Mouse (Mus musculus) hindbrain, embryonic 12.5 days (tissue): ENCODE results near the gene Gstp1. TPM values are rescaled to one million over a fixed set of nuclear protein-coding genes. Genes with fewer than 3 reads are reported as not detected.

Experiments used
- ATAC-seq: fragments of 200-750 bp; cut with Nextera tagmentation; 2 replicates; pipeline ENCODE4 v1.8.0; 2017; ENCODE audit warnings: moderate TSS enrichment; ENCODE audit not compliant: low FRiP score
- H3K27ac ChIP-seq: fragments of 300-500 bp; sonication (generic); 2 replicates; pipeline ENCODE4 v1.5.1; 2016; ENCODE audit warnings: mild to moderate bottlenecking
- H3K27me3 ChIP-seq: fragments of 300-500 bp; sonication (generic); 2 replicates; pipeline ENCODE4 v1.6.1; 2016; ENCODE audit warnings: mild to moderate bottlenecking
- H3K36me3 ChIP-seq: fragments of 300-500 bp; sonication (generic); 2 replicates; pipeline ENCODE4 v1.6.1; 2016; ENCODE audit warnings: mild to moderate bottlenecking
- H3K4me1 ChIP-seq: fragments of 300-500 bp; sonication (generic); 2 replicates; pipeline ENCODE4 v1.6.1; 2016
- H3K4me2 ChIP-seq: fragments of 300-500 bp; sonication (generic); replicated peaks from 2 replicates; pipeline ENCODE4 v1.6.1; 2016; ENCODE audit warnings: mild to moderate bottlenecking
- H3K4me3 ChIP-seq: fragments of 300-500 bp; sonication (generic); 2 replicates; pipeline ENCODE4 v1.5.1; 2016; ENCODE audit warnings: mild to moderate bottlenecking
- H3K9ac ChIP-seq: fragments of 300-500 bp; sonication (generic); 2 replicates; pipeline ENCODE4 v1.6.1; 2016; ENCODE audit warnings: mild to moderate bottlenecking, moderate library complexity
- H3K9me3 ChIP-seq: fragments of 300-500 bp; sonication (generic); replicated peaks from 2 replicates; pipeline ENCODE4 v1.6.1; 2016; ENCODE audit warnings: mild to moderate bottlenecking
- WGBS: fragments of 180-500 bp; shearing (Covaris S2); methylation state at CpG from one replicate; pipeline ENCODE4 v1.1.7; 2016; 5-methylcytosine and 5-hydroxymethylcytosine counted together
- polyA plus RNA-seq: library from polyadenylated mRNA; unstranded; fragments of >200 nt; fragmentation: Nextera tagmentation; extraction: Ambion mirVana; gene quantifications from 2 replicates; pipeline ENCODE4 v1.2.1, GENCODE M21; 2016

Gene Gstp1
- polyA plus RNA-seq, 1 experiment from 2014 or later, result 360 TPM

GRCm38 (mm10) chr19:4003112-4003511 lies 34.7 kb downstream of the Gstp1 start, which contains the start of gene Doc2g:
Gene Doc2g, plus strand, starts transcription at chr19:4003313.
- Histone ChIP-seq H3K27me3 (peaks cover 3% of the 10 kb centered on the region; the same call in 1 of the 2 replicates), H3K4me3 (no peak within 1 kb of the TSS), H3K9me3 (no peaks in the 10 kb centered on the region), H3K36me3 (peaks cover 29% of the 10 kb centered on the region), H3K4me2 (no peak within 1 kb of the TSS), H3K4me1 (peaks cover 8% of the 10 kb centered on the region), H3K9ac (no peak within 1 kb of the TSS), H3K27ac (no peak within 1 kb of the TSS)
- no peak for ATAC-seq
- 86% methylated on average over 1 of the region's 1 CpGs for WGBS

GRCm38 (mm10) chr19:4001752-4002151 lies 36.0 kb downstream of the Gstp1 start:
- no peak overlapping the region for H3K4me3 ChIP-seq
- peaks cover 15% of the 10 kb centered on the region for H3K36me3 ChIP-seq
- H3K27ac ChIP-seq, result no peak overlapping the region
- H3K4me1 ChIP-seq, result peaks cover 8% of the 10 kb centered on the region
- no peaks in the 10 kb centered on the region for H3K9me3 ChIP-seq
- peak overlapping the region; percentile 87; the same call in 1 of the 2 replicates for H3K9ac ChIP-seq
- no peak for ATAC-seq
- peak overlapping the region; percentile 91; the same call in 1 of the 2 replicates for H3K4me2 ChIP-seq
- peaks cover 3% of the 10 kb centered on the region; the same call in 1 of the 2 replicates for H3K27me3 ChIP-seq
- 87% methylated on average over 5 of the region's 5 CpGs for WGBS

- Histone ChIP-seq H3K4me1 (peaks cover 8% of the 10 kb centered on the region), H3K9ac (peak overlapping the region; percentile 87), H3K9me3 (no peaks in the 10 kb centered on the region), H3K27me3 (peaks cover 3% of the 10 kb centered on the region; the same call in 1 of the 2 replicates), H3K4me3 (peak overlapping the region; percentile 75), H3K36me3 (peaks cover 8% of the 10 kb centered on the region), H3K4me2 (peak overlapping the region; percentile 91), H3K27ac (peak overlapping the region; percentile 98)
- ATAC-seq, result peak; percentile 23
- WGBS, result 20% methylated on average over 17 of the region's 17 CpGs
Observed at GRCm38 (mm10) chr19:4000949-4001525, 36.7 kb downstream of the Gstp1 start.

GRCm38 (mm10) chr19:4000119-4000900 lies 37.5 kb downstream of the Gstp1 start, which contains the start of the genes Nudt8 and Gm49405:
Gene Nudt8, plus strand, starts transcription at chr19:4000580.
Gene Gm49405, plus strand, starts transcription at chr19:4000626.
- ATAC-seq, result peak; percentile 90
- Histone ChIP-seq H3K9ac (peak within 1 kb of the TSS; percentile 87), H3K27me3 (peaks cover 3% of the 10 kb centered on the region; the same call in 1 of the 2 replicates), H3K27ac (peak within 1 kb of the TSS; percentile 98), H3K36me3 (0 out of 2 replicates have a peak, but pooled peaks cover 4% of the 10 kb centered on the region), H3K4me1 (peaks cover 8% of the 10 kb centered on the region), H3K4me2 (peak within 1 kb of the TSS; percentile 91), H3K4me3 (peak within 1 kb of the TSS; percentile 75), H3K9me3 (no peaks in the 10 kb centered on the region)
- under 1% methylated on average over 64 of the region's 64 CpGs for WGBS

- WGBS, result 87% methylated on average over 9 of the region's 9 CpGs
- no peak overlapping the region for H3K27ac ChIP-seq
Observed at GRCm38 (mm10) chr19:3999121-3999730, 38.6 kb downstream of the Gstp1 start.

GRCm38 (mm10) chr19:3998335-3998734 lies 39.5 kb downstream of the Gstp1 start:
- Histone ChIP-seq H3K4me3 (no peak overlapping the region), H3K36me3 (no peaks in the 10 kb centered on the region), H3K4me1 (peaks cover 8% of the 10 kb centered on the region), H3K27me3 (peaks cover 3% of the 10 kb centered on the region; the same call in 1 of the 2 replicates), H3K27ac (no peak overlapping the region), H3K9me3 (no peaks in the 10 kb centered on the region), H3K9ac (no peak overlapping the region), H3K4me2 (no peak overlapping the region)
- 72% methylated on average over 8 of the region's 8 CpGs for WGBS
- ATAC-seq, result no peak

More at GRCm38 (mm10) chr19:3999121-3999730, 38.6 kb downstream of the Gstp1 start:
- Histone ChIP-seq H3K4me2 (peak overlapping the region; percentile 91), H3K36me3 (no peaks in the 10 kb centered on the region), H3K27me3 (peaks cover 3% of the 10 kb centered on the region; the same call in 1 of the 2 replicates), H3K9ac (peak overlapping the region; percentile 87; the same call in 1 of the 2 replicates), H3K9me3 (no peaks in the 10 kb centered on the region), H3K4me3 (0 out of 2 replicates have a peak overlapping the region, but pooled peaks have one; percentile 75), H3K4me1 (peaks cover 8% of the 10 kb centered on the region)
- ATAC-seq, result no peak

GRCm38 (mm10) chr19:3997231-3997630 lies 40.6 kb downstream of the Gstp1 start:
- Histone ChIP-seq H3K27ac (no peak overlapping the region), H3K27me3 (peaks cover 3% of the 10 kb centered on the region; the same call in 1 of the 2 replicates), H3K4me3 (no peak overlapping the region), H3K4me1 (peaks cover 8% of the 10 kb centered on the region), H3K9me3 (no peaks in the 10 kb centered on the region), H3K4me2 (no peak overlapping the region), H3K36me3 (no peaks in the 10 kb centered on the region), H3K9ac (no peak overlapping the region)
- ATAC-seq, result no peak
- WGBS, result 67% methylated on average over 8 of the region's 8 CpGs

GRCm38 (mm10) chr19:3996747-3997146 lies 41.0 kb downstream of the Gstp1 start:
- Histone ChIP-seq H3K4me3 (no peak overlapping the region), H3K9me3 (no peaks in the 10 kb centered on the region), H3K9ac (no peak overlapping the region; the same call in 1 of the 2 replicates), H3K4me1 (peaks cover 8% of the 10 kb centered on the region), H3K27ac (no peak overlapping the region), H3K4me2 (no peak overlapping the region), H3K27me3 (peaks cover 3% of the 10 kb centered on the region; the same call in 1 of the 2 replicates), H3K36me3 (no peaks in the 10 kb centered on the region)
- WGBS, result 82% methylated on average over 8 of the region's 8 CpGs
- no peak for ATAC-seq

GRCm38 (mm10) chr19:3996106-3996505 lies 41.7 kb downstream of the Gstp1 start:
- Histone ChIP-seq H3K9ac (no peak overlapping the region), H3K4me2 (no peak overlapping the region), H3K27me3 (0 out of 2 replicates have a peak, but pooled peaks cover 3% of the 10 kb centered on the region), H3K27ac (no peak overlapping the region), H3K4me1 (peaks cover 3% of the 10 kb centered on the region), H3K9me3 (no peaks in the 10 kb centered on the region), H3K36me3 (no peaks in the 10 kb centered on the region), H3K4me3 (no peak overlapping the region)
- no peak for ATAC-seq
- WGBS, result 73% methylated on average over 7 of the region's 7 CpGs

- ATAC-seq, result no peak
- H3K4me1 ChIP-seq, result peaks cover 4% of the 10 kb centered on the region; the same call in 1 of the 2 replicates
Observed at GRCm38 (mm10) chr19:3995505-3995904, 42.3 kb downstream of the Gstp1 start.

GRCm38 (mm10) chr19:3994932-3995331 lies 42.9 kb downstream of the Gstp1 start:
- Histone ChIP-seq H3K27me3 (0 out of 2 replicates have a peak, but pooled peaks cover 3% of the 10 kb centered on the region), H3K4me1 (peaks cover 4% of the 10 kb centered on the region; the same call in 1 of the 2 replicates), H3K4me2 (no peak overlapping the region), H3K9ac (no peak overlapping the region), H3K36me3 (no peaks in the 10 kb centered on the region), H3K9me3 (no peaks in the 10 kb centered on the region), H3K27ac (no peak overlapping the region), H3K4me3 (no peak overlapping the region)
- no peak for ATAC-seq
- WGBS, result 64% methylated on average over 6 of the region's 6 CpGs

More at GRCm38 (mm10) chr19:3995505-3995904, 42.3 kb downstream of the Gstp1 start:
- Histone ChIP-seq H3K9me3 (no peaks in the 10 kb centered on the region), H3K27ac (no peak overlapping the region), H3K4me2 (no peak overlapping the region), H3K36me3 (no peaks in the 10 kb centered on the region), H3K4me3 (no peak overlapping the region), H3K27me3 (0 out of 2 replicates have a peak, but pooled peaks cover 3% of the 10 kb centered on the region), H3K9ac (no peak overlapping the region)
- WGBS, result 91% methylated on average over 3 of the region's 3 CpGs
